In the genomic region with DNA sequence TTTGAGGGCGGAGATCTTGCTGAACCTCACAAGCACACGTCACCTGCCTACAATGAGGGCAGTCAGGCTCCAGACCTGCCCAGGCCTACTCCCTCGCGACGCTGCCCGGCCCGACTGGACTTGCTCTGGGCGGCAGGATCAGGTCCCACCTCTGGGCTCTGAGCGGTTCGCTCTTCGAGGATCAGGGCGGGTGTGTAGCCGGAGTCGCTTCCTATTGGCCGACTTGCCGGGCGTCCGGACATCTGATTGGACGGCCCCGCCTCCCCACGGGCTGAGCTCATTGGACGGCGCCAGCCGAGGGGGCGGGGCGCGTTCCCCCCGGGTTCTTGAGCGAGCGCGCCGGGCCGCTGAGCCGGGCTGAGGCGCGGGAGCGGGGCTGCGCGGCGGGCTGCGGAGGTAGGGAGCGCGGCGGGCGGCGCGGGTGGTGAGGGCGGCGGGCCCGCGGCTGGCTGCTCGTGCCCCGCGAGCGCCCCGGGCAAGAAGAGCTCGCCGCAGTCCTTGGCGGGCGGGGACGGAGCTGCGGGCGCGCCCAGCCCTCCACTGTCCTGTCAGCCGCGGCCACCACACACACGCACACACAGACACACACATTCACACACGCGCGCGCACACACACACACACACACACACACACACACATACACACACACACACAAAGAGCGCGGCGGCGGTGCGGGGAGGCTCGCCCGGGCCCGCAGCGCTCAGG, we compare ENCODE assay signal across 8 mouse cellular contexts.
DNase-seq lines count a peak whose midpoint lies in the region; ATAC-seq lines count a peak whose summit lies in the region.

No protein-coding gene starts in this region.

- H3K4me1 ChIP-seq in forebrain, embryonic 12.5 days: peaks cover 11% of the 10 kb centered on the region
- H3K4me1 ChIP-seq in heart, embryonic 16.5 days (ENCODE audit: control insufficient read depth, insufficient read depth, low read length): peaks cover 16% of the 10 kb centered on the region
- peaks cover 27% of the 10 kb centered on the region for H3K4me1 ChIP-seq in liver, embryonic 13.5 days (replicated peaks)
- H3K4me1 ChIP-seq in stomach, embryonic 15.5 days: 0 out of 2 replicates have a peak, but pooled peaks cover 7% of the 10 kb centered on the region

- ATAC-seq in cerebellum, adult (ENCODE audit: insufficient number of reproducible peaks, low FRiP score, low TSS enrichment): peak; percentile 98
- ATAC-seq in forebrain, embryonic 12.5 days (ENCODE audit: low FRiP score): peak; percentile 99
- ATAC-seq in heart, embryonic 16.5 days (replicated peaks; ENCODE audit: extremely low read depth, insufficient read depth, low FRiP score): peak; percentile 99
- peak; percentile 96 for ATAC-seq in liver, embryonic 13.5 days (ENCODE audit: low read depth)
- ATAC-seq in stomach, embryonic 15.5 days (ENCODE audit: insufficient read depth, low FRiP score, low read depth): peak; percentile 99

- WGBS in forebrain, embryonic 12.5 days: under 1% methylated on average over 30 of the region's 80 CpGs
- under 1% methylated on average over 61 of the region's 80 CpGs for WGBS in heart, embryonic 16.5 days
- WGBS in liver, embryonic 13.5 days (ENCODE audit: insufficient replicate concordance): 1% methylated on average over 45 of the region's 80 CpGs
- under 1% methylated on average over 75 of the region's 80 CpGs for WGBS in stomach, embryonic 15.5 days

- H3K9me3 ChIP-seq in forebrain, embryonic 12.5 days: no peaks in the 10 kb centered on the region
- 0 out of 2 replicates have a peak, but pooled peaks cover 3% of the 10 kb centered on the region for H3K9me3 ChIP-seq in heart, embryonic 16.5 days (replicated peaks; ENCODE audit: control insufficient read depth, low read length)
- H3K9me3 ChIP-seq in liver, embryonic 13.5 days (replicated peaks): no peaks in the 10 kb centered on the region
- no peaks in the 10 kb centered on the region for H3K9me3 ChIP-seq in stomach, embryonic 15.5 days

- H3K4me2 ChIP-seq in forebrain, embryonic 12.5 days: peak overlapping the region; percentile 60
- peak overlapping the region; percentile 64 for H3K4me2 ChIP-seq in heart, embryonic 16.5 days (ENCODE audit: low read depth, low read length)
- peak overlapping the region; percentile 79 for H3K4me2 ChIP-seq in liver, embryonic 13.5 days
- H3K4me2 ChIP-seq in stomach, embryonic 15.5 days: peak overlapping the region; percentile 68

- H3K4me3 ChIP-seq in forebrain, embryonic 12.5 days (replicated peaks): peak overlapping the region; percentile 78
- peak overlapping the region; percentile 83 for H3K4me3 ChIP-seq in heart, embryonic 16.5 days (ENCODE audit: low read length)
- peak overlapping the region; percentile 88 for H3K4me3 ChIP-seq in liver, embryonic 13.5 days (replicated peaks)
- peak overlapping the region; percentile 67 for H3K4me3 ChIP-seq in stomach, embryonic 15.5 days (replicated peaks)

- DNase-seq in ES-CJ7 (ENCODE audit: low read depth, low spot score): peak; percentile 96
- DNase-seq in kidney, postnatal 25 days: peak; percentile 98 to 99
- DNase-seq in liver, embryonic 13.5 days: peak; percentile 91
- DNase-seq in neural tube, embryonic 10.5 days (ENCODE audit: extremely low spot score, low spot score): peak; percentile 92

- H3K36me3 ChIP-seq in forebrain, embryonic 12.5 days (replicated peaks): no peaks in the 10 kb centered on the region
- no peaks in the 10 kb centered on the region for H3K36me3 ChIP-seq in heart, embryonic 16.5 days (ENCODE audit: control insufficient read depth, insufficient read depth)
- H3K36me3 ChIP-seq in liver, embryonic 13.5 days: no peaks in the 10 kb centered on the region
- no peaks in the 10 kb centered on the region for H3K36me3 ChIP-seq in stomach, embryonic 15.5 days

- no peaks in the 10 kb centered on the region for H3K27me3 ChIP-seq in forebrain, embryonic 12.5 days
- no peaks in the 10 kb centered on the region for H3K27me3 ChIP-seq in heart, embryonic 16.5 days (ENCODE audit: control insufficient read depth, insufficient read depth, low read length)
- H3K27me3 ChIP-seq in liver, embryonic 13.5 days: no peaks in the 10 kb centered on the region
- no peaks in the 10 kb centered on the region for H3K27me3 ChIP-seq in stomach, embryonic 15.5 days (replicated peaks)

- H3K27ac ChIP-seq in forebrain, embryonic 12.5 days: peak overlapping the region; percentile 95
- peak overlapping the region; percentile 96 for H3K27ac ChIP-seq in heart, embryonic 16.5 days (ENCODE audit: low read length)
- H3K27ac ChIP-seq in liver, embryonic 13.5 days: peak overlapping the region; percentile 90
- peak overlapping the region; percentile 91 for H3K27ac ChIP-seq in stomach, embryonic 15.5 days

- peak overlapping the region; percentile 82 for H3K9ac ChIP-seq in forebrain, embryonic 12.5 days
- peak overlapping the region; percentile 94 for H3K9ac ChIP-seq in heart, embryonic 16.5 days (ENCODE audit: low read length)
- H3K9ac ChIP-seq in liver, embryonic 13.5 days: peak overlapping the region; percentile 92
- peak overlapping the region; percentile 56 for H3K9ac ChIP-seq in stomach, embryonic 15.5 days

Comparison
In these comparisons a context has a peak if more than half of its experiments do, and no peak if none do; other contexts are left out.
1. Peak in every context shown above with its lines: DNase-seq, ATAC-seq, H3K4me3 ChIP-seq and H3K27ac ChIP-seq.